Mouse (Mus musculus): ENCODE measurements at regions not wholly inside any gene's neighbourhood (a gene's known extent, or its start where the extent isn't known, plus 50 kb on each side); places are given as distances from the start of the nearest gene placed in this dataset.
A peak's percentile ranks its signal among the peaks of the same experiment; 100 is the strongest.

DNA sequence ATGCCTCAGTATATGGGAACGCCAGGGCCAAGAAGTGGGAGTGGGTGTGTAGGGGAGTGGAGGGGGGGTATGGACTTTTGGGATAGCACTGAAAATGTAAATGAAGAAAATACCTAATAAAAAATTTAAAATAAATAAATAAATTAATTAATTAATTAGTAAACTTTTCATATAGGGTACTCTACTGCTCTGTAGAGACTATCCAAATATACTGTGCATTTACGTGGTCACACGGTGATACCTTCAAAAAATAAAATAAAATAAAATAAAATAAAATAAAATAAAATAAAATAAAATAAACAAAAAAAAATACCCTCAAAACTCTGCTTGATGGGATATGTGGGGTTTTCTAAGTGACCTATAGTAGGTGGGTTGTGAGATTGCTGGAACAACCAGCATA is 479.2 kb upstream of the Atp2b1 start:
- DNase-seq (ENCODE audit: low spot score), result no peak

DNA sequence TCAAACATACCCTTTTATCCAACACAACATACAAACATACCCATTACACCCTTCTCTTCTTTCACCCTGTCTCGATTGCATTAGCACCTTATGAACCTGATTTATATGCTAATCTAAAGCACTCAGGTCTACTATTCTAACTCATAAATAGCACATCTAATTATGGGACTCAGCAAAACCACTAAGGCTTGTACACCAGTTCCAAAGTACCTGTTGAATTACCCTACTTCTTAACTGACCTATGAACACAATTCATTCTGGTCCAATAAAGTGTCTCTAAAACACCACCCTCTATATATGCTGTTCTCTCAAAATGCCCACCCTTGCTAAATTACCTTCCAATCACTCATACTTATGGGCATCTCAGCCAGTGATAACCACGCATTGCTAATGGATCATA is 452.7 kb upstream of the Atp2b1 start:
- DNase-seq (ENCODE audit: low spot score), result no peak

DNA sequence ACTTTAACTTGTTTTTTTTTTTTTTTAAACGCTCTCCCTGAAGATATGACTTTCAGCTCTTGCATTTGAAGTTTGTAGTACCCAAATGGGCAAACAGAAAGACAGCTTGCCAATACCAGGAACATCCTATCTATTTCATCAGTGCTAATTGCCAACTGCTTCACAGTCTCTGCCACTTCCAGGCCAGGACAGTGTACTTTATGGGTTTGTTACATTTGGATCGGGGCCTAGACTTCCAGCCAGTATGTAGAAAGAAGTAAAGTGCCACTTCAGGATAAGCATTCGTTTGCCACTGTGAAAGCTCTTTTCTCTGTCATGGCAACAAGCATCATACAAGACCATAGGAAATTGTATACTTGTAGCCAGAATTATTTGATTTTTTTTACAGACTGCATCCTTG is 439.6 kb upstream of the Atp2b1 start:
- DNase-seq (ENCODE audit: low spot score), result no peak

DNA sequence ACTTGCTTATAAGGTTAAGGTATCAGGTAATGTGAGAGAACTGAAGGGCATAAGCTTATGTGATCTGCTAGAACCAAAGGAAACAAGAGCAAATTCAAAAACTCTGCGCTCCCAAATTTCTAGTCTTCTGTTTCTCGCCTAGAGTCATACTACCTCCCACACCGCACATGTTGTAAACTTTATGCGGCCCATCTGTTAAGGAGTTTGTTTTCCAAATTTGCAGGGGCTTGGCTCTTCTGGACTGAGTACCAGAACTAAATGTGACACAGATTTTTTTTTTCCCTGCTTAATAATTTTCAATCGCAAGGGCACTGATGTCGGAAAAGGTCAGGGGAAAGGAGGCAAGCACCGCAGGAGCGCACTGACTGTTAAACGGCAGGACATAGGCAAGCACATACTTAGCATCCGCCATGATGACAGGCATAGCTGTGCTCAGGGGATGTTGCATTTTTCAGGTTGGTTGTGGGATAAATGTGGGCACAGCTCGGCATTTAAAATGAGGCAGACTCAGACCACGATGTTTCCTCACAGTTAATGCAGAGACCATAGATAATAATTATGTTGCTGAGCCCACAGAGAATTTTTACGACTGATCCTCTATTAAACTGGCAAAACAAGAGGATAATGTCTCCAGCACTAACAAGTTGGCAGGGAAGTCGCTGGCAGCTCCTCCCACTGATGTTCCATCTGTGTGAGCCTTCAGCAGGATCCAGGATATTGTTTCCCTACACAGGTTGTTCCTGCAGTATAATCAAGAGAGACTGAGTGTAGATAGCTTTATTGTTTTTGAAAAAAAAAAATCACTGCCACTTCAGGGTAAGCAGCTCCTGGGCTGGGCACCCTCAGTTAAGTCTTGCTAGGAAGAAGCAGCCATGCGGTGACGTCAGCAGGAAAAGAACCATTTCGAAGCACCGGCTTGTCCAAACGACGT is 428.2 kb upstream of the Atp2b1 start:
- DNase-seq (ENCODE audit: low spot score), result no peak

DNA sequence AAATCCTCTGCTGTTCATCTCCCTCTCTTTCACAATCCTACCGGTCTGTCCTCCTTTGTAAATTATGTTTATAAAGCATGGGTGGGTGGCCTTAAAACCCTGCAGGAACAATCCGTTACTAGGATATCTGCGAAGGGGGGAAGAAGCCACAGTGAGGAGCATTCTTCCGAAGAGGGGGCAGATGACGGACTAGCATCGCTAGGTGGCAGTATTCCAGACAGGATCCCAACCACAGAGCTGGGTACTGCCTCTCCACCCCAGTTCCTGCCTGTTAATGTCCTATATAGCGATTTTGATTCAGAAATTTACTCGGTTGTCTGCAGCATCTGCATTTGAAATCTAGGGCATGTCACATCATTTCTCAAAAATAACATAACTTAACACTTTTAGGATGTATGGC is 419.9 kb upstream of the Atp2b1 start:
- DNase-seq (ENCODE audit: low spot score), result peak; percentile 20

DNA sequence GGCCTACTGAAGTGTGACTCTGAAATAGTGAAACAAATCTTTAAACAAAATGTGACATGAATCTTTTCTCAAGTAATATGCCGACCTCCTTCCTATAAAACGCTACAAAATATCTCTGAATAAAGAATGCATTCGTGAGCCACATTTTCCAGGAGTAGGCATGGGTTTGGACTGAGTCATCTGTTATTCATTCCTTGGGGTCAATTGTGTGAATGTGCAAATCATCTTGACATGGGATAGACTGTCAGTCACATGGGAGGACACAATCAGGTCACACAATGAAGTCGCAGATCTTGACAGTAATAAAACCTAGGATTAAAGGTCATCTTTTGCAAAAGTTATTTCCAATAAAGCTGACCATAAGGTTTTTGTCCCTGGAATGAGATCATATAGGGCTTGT is 418.0 kb upstream of the Atp2b1 start:
- no peak for DNase-seq (ENCODE audit: low spot score)

DNA sequence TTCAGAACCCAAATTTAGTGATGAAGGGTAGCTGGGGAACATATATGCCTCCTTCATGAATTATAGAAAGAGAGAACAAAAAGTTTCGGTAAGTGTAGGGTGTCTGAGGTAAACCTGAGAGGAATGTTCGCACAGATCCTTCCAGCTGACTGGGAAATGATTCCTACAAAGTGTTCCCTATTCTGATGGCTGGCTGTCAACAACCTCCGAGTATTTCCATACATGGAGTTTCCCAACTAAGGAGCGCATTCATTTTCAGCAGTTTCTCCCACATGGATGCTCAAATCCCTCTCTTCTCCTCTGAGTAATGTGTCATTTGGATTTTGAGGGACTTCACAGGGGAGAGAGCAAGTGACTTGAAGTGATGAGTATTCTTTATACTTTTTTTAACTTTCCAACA is 413.9 kb upstream of the Atp2b1 start:
- DNase-seq (ENCODE audit: low spot score), result no peak

DNA sequence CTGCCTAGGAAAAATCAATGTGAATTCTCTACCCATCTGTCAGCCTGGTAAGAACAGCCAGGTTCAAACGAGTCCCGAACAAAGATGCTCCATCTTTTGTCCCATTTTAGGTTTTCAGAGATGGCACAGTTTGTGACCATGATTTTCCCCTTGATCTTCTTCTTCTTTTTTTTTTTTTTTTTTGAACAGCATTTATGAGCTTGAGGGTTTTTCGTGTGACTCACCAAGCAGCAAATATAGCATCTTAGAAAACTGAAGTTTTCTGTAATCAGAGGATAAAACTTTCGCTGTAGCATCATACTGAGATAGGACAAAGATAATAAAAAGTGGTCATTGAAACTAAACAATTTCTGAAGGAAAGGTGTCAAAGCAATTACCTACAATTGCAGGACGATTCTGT is 412.6 kb upstream of the Atp2b1 start:
- no peak for DNase-seq (ENCODE audit: low spot score)

DNA sequence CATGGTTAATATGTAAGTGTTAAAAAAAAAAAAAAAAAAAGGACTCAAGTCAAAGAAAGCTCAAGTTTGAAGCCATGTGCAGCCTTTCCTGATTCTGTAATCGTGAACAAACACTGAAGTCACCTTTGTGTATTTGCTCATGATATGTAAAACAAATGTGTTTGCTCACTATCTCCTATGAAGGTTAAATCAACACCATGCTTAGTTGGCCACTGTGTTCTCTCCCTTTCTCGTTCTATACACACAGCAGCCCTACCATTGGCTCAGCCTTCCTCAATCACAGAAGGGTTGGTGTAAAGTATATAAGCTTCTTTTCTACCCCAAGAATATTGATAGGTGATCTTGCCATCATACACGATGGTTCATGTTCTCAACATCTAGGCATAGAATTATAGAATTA is 409.7 kb upstream of the Atp2b1 start:
- no peak for DNase-seq (ENCODE audit: low spot score)

DNA sequence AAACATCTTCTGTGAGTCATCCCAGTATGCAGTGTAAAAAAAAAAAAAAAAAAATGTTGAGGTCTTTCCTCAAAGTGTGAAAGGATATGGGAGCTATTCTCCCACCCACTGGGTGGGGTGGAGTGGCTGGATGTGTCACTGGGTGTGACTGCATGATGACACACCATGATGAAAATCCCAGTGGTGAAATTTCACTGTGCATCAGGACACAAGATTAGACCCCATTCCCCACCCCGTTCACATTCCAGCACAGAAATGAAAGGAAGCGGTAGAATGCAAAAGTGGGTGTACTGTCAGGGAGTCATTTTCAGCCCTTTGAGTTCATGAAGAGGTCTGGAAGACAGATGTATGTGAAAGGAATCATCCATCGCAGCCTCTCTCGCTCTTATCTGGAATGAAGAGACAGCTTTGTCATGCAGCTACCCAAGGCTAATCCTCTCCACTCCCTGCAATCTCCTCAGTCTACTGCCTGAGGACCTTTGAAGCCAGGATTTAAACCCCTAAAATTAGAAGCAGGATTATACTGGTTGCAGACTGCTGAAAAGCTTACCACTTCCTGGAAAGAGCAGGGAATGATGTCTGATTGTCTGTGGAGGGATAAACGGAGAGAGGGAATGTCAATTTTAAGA is 405.6 kb upstream of the Atp2b1 start:
- DNase-seq (ENCODE audit: low spot score), result no peak

DNA sequence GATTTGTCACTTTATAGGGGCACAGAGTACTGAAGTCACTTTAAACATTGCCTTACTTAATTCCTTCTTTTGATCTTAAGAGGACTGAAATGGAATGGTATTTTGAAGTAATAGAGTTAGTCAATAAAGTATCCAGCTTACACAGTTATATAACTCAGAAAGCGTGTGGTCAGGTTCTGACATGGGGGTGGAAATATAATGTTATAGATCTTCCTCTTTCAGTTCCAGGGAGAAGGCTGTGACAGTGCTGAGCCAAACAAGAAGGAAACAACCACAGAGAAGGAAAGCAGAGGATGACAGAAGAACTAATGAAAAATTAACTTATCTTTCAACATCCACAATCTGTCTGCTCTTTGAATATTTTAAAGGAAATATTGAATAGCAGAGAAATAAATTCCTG is 399.4 kb upstream of the Atp2b1 start:
- no peak for DNase-seq (ENCODE audit: low spot score)

DNA sequence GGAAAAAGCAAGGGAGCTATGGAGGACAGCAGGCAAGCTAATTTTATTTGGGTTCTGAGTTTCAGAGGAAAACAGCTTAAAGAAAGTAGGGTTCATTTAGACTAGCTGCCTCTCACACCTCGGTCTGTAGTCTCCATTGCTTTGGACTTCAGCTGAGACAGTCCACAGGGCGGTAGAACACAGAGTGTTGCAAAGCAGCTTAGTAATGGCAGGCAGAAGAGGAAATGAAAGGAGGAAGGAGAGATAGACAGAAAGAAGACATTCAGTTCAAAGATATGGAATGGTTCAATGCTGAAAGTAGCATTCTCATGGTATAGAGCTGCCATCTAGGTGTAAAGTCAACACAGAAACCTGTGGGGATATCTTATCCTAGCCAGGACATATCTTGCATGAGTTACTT is 396.6 kb upstream of the Atp2b1 start:
- no peak for DNase-seq (ENCODE audit: low spot score)

DNA sequence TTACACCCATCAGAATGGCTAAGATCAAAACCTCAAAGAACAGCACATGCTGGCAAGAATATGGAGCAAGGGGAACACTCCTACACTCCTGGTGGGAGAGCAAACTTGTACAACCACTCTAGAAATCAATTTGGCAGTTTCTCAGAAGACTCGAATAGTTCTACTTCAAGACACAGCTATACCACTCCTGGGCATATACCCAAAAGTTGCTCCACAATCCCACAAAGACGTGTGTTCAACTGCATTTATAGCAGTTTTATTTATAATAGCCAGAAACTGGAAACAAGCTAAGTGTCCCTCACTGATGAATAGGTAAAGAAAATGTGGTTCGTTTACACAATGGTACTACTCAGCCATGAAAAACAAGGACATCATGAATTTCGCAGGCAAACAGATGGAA is 384.6 kb upstream of the Atp2b1 start:
- DNase-seq (ENCODE audit: low spot score), result no peak

DNA sequence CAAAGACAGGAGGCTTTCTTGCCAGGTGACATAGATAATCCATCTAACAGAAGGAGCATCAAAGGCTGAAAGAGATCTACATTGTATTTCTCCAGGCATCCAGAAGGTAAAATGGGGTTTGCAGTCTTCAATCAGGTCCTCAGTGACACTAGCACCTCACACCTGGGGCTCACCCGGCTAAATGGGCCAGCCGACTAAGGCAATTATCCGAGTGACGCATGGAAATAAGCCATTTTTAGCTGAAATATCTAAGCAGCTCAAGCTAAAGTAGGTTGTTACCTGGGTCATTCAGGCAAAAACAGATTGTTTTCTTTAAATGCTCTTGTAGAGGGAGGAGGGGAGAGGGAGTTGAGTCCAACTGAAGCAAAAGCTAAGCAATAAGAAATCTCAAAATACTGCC is 382.8 kb upstream of the Atp2b1 start:
- DNase-seq (ENCODE audit: low spot score), result no peak

DNA sequence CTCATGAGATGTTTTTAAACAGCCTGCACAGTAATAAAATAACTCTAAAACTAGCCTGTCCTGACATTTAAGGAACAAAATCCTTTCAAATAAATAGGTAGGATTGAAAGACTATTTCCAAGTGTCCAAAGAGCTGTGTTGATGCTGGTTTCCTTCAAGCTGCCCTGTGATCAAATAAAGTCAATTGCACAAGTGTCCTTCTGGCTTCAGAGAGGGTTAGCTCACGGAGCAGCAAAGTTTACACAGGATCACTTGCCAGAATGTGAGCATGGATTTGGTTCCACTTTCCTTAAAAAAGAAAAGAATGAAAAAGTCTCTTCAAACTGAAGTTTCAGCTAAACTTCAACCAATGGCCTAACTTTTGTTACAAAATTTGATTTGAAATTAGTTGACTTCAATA is 375.5 kb upstream of the Atp2b1 start:
- no peak for DNase-seq (ENCODE audit: low spot score)

DNA sequence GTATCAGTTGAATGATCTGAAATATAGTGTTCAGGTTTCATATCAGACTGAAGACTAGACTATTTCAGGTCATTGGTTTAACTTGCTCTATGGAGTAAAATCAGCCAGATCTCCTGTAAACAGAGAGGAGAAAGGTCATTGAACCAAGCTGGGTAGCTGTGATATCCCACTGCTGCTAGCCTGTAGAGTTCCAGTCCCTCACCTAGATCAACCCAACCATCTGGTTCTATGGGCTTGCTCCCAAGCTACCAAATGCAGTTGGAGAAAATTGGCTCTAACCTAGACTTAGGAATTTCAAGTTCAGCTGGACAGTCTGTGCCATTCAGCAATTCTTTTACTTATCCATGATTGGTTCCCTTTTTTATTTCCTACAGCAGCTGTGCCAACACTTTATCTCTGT is 373.1 kb upstream of the Atp2b1 start:
- no peak for DNase-seq (ENCODE audit: low spot score)

DNA sequence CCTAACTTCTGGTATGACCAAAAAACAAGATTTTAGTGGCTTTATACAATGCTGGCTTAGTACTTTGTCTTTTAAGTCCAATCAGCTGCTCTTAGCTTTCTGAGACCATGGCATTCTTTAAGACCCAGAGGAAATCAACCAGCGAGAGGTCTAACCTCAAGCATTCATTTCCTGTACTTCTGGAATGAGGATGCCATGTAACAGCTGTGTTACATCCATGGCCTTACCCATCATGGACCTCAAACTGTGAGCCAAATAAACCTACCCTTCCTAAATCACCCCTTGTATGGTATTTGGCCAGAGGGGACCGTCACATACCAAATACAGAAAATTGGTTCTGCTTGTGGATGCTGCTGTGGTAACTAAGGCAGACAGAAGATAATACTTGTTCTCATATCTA is 372.1 kb upstream of the Atp2b1 start:
- DNase-seq (ENCODE audit: low spot score), result no peak

DNA sequence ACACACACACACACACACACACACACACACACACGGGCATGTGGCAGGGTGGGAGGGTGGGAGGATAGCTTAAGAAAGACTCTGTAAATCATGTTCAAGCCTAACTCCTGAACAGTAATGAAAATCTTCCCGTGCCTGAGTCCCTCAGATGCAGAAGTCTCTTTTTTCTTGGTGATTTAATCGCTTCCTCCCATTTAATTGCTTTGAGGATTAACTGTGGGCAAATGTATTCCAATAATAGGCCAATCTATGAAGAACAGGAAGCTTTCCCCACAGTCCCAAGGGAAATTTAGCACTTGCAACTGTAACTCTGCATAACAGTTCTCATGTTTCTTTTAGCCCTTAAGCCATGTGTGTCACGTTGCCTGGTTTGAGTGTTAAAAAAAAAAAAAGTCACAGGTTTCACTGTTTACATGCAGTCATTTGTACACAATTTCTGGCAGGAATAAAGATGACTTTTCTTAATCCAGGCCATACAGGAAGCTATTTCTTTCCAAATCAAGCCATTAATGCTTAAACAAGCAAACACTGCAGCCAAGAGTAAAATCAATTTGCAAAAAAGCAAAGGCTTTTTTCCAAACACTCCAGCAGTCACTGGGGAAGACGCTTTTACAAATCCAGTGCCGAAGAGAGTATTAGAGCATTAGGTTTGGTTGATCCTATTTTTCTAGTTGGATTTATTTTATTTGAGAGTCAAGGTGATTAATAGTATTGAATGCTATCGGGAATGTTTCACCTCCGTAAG is 370.8 kb upstream of the Atp2b1 start:
- no peak for DNase-seq (ENCODE audit: low spot score)

DNA sequence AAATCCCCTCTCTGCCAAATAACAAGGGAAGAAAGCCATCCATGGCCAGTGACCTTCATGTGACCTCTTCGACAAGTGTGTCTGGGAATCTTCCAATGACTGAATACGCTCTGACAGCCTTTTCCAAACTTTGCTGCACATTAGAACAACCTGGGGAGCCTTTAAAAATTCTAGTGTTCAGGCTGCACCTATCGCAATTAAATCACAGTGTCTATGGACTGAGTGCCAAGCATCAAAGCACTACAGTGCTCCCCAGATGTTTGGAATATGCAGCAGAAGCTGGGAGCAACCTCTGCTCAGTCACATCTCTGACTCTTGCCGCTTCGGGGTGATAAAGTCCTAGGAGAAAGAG is 370.2 kb upstream of the Atp2b1 start:
- DNase-seq (ENCODE audit: low spot score), result no peak

DNA sequence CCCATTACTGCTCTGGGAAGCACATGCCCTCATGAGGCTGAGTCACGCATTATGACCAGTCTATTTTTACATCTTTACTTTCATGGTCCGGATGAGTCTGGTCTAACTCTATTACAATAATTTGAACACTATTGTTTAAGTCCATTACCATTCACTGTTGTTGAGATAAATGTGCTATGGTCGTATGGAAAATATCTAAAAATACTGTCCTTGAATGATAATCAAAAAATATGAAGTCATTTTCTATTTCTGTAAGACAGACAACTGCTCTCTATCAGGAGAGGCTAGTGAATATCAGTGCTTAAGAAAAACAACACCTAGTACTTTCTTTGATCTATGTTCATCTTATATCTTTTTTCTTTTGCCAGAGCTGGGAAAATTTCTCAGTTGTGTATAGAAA is 359.6 kb upstream of the Atp2b1 start:
- no peak for DNase-seq (ENCODE audit: low spot score)

DNA sequence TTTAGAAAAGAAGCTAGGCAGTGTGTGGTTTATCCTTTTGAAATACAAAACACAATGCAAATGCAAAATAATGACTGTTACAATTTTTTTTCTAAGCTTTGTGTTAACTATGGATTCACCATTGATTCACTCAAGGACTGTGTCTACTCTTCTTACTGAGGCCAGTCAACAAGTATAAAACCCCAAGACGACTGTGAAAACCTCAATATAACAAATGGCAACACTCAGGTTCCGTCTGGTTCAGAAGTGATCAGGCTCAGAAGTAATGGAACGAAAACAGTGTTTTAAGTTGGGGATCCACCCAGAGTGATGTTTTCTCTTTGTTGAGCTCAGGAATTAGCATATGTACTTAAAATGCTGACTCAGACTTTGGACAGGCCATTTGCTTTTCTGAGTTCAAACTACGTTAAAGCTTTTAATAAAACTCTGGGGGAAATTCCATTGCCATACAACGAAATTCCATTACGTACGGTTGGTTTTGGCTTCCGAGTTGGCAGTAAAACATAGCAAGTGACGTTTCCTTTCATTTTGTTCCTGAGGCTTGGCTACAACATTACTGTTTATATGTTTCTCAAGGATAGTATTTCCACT is 356.6 kb upstream of the Atp2b1 start:
- DNase-seq (ENCODE audit: low spot score), result no peak

DNA sequence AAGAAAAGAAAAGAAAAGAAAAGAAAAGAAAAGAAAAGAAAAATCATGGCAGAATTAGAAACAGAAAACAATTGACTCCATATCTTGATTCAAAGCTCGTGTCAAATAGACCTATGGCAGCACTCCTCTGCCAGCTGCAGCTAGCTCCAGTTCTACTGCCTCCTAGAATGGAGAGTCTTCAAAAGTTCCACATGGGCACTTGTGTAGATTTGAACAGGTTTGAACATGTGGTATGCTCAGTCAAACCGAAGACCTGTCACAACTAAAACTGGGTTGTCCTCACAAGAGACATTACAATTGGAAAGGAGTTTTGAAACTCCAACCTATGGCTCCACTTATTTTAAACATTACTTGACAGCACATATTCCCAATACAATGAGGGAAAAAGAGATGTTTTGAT is 355.6 kb upstream of the Atp2b1 start:
- no peak for DNase-seq (ENCODE audit: low spot score)

Data from c-Kit-positive CD71-positive TER-119-positive erythroid progenitor cells, embryonic 14.5 days (primary cell).